Mouse (Mus musculus): Measurements from ENCODE around the gene Nudt16.
"Not testable (repeated sequence)": the region's sequence is repeated elsewhere in the genome, so short reads cannot be mapped to it uniquely, and the experiment has no call there.

Gene Nudt16

GRCm38 (mm10) chr9:105131253-105132001 lies at the start of gene Nudt16:
TSS of gene Nudt16 (minus strand) at chr9:105131824.
- ChIA-PET POLR2A (interaction anchor here in 2 of 4 experiments (0.8 to 1.4 kb wide), 7 partner anchors 13 to 562 kb away, joined by 3 to 6 read pairs (median 4); partner anchors contain the start of genes 1700080E11Rik (in 1 of the 2), Aste1 (in 1 of the 2) and Nek11 (in 1 of the 2)), CTCF (no interaction called here)

DNA sequence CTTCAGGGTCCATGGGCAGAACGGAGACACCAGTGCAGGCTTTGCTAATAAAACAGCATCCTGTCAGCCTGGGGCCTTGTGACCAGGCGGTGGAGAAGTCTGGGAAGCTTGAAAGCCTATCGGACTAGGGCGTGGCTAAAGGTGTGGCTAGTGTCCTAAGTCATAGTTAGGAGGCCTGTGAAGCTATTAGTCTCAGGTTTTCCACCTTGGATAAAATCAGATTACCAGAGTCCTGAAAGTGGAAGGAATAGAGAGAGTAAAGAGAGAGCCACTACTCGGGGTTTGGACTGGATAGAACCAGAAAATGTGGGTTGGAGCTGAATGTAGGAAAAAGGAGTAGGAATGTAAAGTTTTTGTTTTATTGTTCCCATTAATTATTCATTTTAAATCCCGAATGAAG lies 13.4 kb upstream of the Nudt16 start, which contains the start of gene 1700080E11Rik:
1700080E11Rik (minus strand) TSS at position 101 of the 400 bp plus-strand sequence.
- ChIA-PET POLR2A (interaction anchor here in 2 of 4 experiments (0.5 to 1.1 kb wide), 3 partner anchors 13 to 1085 kb away, joined by 4 read pairs; partner anchors contain the start of gene Nudt16 (in 1 of the 2)), CTCF (no interaction called here)

GRCm38 (mm10) chr9:105139204-105139603 lies 7.6 kb upstream of the Nudt16 start:
- POLR2A ChIA-PET: no interaction called here
- CTCF ChIA-PET: no interaction called here

GRCm38 (mm10) chr9:105136404-105136803 lies 4.8 kb upstream of the Nudt16 start:
- CTCF ChIA-PET: no interaction called here
- POLR2A ChIA-PET: interaction anchor here in 1 of 4 experiments (0.7 kb wide), 1 partner anchor 556 kb away, joined by 3 read pairs; no protein-coding TSS in a partner anchor

DNA sequence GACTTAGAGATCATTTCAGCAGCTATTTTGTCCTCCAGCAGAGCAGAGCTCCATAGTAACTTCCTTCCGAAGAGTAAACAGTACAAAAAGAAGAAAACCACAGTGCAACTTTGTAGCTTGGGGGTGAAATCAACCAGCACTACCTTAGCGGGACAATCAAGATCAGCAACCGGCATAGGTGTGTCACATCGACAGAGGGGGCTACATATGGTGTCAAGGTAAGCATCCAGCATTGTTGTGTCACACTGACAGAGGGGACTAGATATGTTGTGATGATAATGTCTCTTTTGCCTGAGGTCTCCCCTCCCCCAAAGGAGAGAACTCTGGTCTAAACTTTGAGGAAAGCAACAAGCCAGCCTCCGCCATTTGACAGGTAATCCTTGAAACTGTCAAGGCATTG lies 2.9 kb upstream of the Nudt16 start:
- POLR2A ChIA-PET: no interaction called here

GRCm38 (mm10) chr9:105132002-105132367 lies 361 bp upstream of the Nudt16 start:
- POLR2A ChIA-PET: interaction anchor here in 2 of 4 experiments (0.8 to 1.4 kb wide), 7 partner anchors 13 to 562 kb away, joined by 3 to 6 read pairs (median 4); partner anchors contain the start of genes 1700080E11Rik (in 1 of the 2), Aste1 (in 1 of the 2) and Nek11 (in 1 of the 2)

More for the DNA sequence above, 2.9 kb upstream of the Nudt16 start:
- CTCF ChIA-PET: no interaction called here

DNA sequence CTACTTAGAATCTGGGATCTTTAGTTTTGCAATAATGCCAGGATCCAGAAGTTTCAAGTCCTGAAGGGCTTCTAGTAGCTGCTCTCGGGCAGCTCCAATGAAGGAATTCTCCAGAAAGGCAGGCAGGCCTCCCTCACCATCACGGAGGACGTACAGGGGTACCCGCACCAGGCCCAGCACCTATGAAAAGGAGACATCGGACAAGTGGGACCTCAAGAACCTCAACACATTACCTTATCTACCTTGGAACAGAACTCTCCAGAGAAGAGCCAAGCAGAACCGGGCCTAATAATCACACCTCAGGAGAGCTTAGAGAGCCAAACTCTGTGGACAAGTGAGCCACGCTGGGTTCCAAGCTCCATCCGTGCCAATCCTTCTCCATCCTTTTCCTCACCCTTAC lies 1.3 kb downstream of the Nudt16 start:
- ChIA-PET POLR2A (no interaction called here), CTCF (interaction anchor here in 1 of 4 experiments (0.9 kb wide), 1 partner anchor 720 kb away, joined by 3 read pairs; no protein-coding TSS in a partner anchor)

More at GRCm38 (mm10) chr9:105132002-105132367, 361 bp upstream of the Nudt16 start:
- CTCF ChIA-PET: no interaction called here

DNA sequence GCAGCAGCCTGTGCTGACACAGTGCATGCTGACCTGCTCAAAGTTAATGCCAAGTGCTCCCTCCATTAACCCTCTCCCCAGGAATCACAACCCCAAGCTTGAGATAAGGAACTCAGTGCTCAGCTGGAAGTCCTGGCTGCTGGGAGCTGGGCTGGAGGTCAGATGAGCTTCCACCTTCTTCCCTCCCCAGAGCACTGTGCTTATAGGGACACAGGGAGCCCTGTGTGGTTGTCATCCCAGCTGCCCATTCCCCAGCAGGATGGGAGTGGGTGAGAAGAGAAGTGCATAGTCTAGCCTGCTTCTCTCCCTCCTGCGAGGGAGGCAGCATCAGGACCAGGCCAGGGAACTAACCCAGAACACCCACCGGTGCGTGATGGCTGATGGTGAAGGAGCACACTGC lies 6.4 kb downstream of the Nudt16 start:
- CTCF ChIA-PET: not testable (repeated sequence)

GRCm38 (mm10) chr9:105103893-105104292 lies 27.7 kb downstream of the Nudt16 start:
- POLR2A ChIA-PET: no interaction called here
- CTCF ChIA-PET: no interaction called here

More for the DNA sequence above, 6.4 kb downstream of the Nudt16 start:
- POLR2A ChIA-PET: not testable (repeated sequence)

DNA sequence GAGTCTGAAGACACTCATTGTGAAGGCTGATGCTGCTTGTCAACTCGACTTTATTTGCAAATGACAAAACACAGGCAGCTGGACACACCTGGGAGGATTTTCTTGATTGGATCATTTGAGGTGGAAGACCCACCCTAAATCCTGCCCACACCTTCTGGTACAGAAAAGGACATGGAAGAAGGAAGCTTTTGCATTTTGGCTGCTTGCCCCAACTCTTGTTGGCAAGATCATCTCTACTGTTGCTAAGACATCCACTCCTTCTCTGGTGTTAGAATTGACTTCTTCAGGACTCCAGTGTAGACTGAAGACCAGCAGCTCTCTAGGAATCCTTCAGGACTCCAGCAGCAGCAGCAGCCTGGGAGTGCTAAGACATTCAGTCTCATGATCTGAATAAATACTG lies 29.7 kb downstream of the Nudt16 start:
- ChIA-PET POLR2A (no interaction called here), CTCF (no interaction called here)

DNA sequence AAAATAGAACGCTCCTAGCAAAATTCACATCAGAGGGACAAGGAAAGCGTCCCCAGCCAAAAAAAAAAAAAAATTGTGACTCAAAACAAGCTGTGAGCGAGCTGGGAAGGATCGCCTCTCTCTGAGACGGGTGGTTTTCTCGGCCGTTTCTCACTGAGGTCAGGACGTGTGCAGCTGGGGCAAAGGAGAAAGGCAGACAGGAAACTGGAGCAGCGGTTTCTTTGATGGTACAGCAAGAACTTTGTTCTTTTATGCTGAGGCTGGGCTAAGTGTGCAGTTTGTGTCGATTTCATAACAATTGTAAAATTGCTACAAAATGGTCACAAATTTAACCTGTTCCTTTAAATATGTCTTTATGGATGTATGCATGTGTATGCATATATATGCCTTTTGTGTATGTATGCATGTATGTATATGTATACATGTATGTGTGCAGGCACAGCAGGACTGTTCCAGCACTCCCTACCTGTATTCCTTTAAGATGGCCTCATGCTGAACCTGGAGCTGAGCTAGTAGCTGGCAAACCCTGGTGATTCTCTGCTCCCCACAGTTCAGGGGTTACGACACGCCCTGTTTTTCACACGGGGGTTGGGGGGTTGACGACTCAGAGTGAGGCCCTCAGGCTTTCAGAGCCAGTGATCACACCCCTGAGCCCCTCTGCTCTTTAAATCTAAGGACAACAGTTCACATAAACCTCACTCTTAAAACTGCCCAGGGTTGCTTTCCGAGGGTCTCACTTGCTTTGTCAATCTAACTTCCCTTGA lies 30.6 kb downstream of the Nudt16 start:
- CTCF ChIA-PET: no interaction called here
- POLR2A ChIA-PET: interaction anchor here in 3 of 4 experiments (0.6 to 0.7 kb wide), 4 partner anchors 23 to 541 kb away, joined by 3 to 4 read pairs (median 4); no protein-coding TSS in a partner anchor

- CTCF ChIA-PET: no interaction called here
- POLR2A ChIA-PET: interaction anchor here in 1 of 4 experiments (1.3 kb wide), 1 partner anchor 11 kb away, joined by 3 read pairs; no protein-coding TSS in a partner anchor
These were observed 51.4 kb downstream of the Nudt16 start for GRCm38 (mm10) chr9:105080246-105080645.
